Mouse (Mus musculus): ENCODE measurements around the gene Eaf2. TPM values are rescaled to one million over a fixed set of nuclear protein-coding genes. Genes with fewer than 3 reads are reported as not detected.

Gene Eaf2
- 0.38 and 1.3 TPM in 2 replicates for polyA plus RNA-seq (2016; fragmentation: Nextera tagmentation; extraction: Ambion mirVana)

DNA sequence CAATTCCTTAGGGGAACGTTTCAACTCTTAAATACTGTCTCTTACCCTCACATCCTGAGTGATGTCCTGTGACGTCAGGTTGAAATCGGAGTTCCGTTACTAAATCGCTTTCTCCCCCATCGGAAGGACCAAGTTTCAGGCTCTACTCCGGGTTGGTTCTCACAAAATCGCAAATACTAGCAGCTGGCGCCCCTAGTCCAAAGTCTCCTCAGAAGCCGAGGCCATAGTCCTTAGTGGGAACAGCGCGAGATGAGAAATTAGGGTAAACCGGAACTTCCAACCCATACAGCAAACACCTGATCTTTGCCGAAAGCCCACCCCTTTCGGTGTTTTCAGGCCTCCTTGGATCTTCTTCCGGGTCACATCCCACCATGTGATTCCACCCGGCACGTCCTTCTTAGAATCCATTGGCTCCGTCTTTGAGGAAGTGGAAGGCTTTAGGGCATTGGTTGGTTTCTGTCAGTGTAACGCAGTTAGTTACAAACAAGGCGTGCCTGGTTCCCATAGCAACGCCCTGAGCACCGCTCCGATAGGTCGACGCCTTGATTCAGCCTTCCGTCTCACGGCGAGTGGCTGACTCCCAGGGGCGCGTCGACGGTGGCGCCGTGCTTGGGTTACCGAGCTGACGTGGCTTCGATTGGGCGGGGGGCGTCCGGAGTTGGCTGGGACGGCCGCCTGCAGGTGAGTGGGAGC, at the start of gene Eaf2, which contains the start of gene Golgb1:
Eaf2 (minus strand) TSS at position 421 of the 693 bp plus-strand sequence.
Golgb1 (plus strand) TSS at position 558 of the 693 bp plus-strand sequence.
- H3K9me3 ChIP-seq: no peaks in the 10 kb centered on the region
- peak; percentile 99 for DNase-seq (ENCODE audit: low spot score)
- H3K4me3 ChIP-seq: peak within 1 kb of the TSS; percentile 97
- H3K36me3 ChIP-seq: peaks cover 18% of the 10 kb centered on the region
- H3K27ac ChIP-seq: peak within 1 kb of the TSS; percentile 93
- H3K27me3 ChIP-seq (ENCODE audit: insufficient read depth, poor library complexity, severe bottlenecking): no peaks in the 10 kb centered on the region
- peaks cover 13% of the 10 kb centered on the region for H3K4me1 ChIP-seq
- WGBS: under 1% methylated on average over 43 of the region's 43 CpGs

DNA sequence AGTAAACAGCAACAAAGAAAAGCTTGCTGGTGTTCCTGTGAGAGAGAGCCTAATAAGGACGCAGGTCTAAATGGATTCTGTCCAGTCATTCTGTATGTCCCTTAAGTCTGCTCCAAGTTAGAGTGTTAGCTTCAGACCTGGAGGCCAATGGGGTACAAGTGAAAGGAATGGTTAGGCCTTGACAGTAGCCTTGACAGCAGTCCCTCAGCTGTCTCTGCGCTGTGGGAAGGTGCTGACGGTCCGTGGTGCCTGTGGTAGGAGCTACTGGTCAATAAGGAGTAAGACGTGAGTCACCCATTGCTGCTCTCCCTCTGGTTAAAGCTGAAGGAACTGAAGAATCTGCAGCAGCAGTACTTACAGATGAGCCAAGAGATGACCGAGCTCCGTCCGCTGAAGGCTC, 49.5 kb upstream of the Eaf2 start:
- 89% methylated on average over 8 of the region's 8 CpGs for WGBS
- H3K9me3 ChIP-seq: no peaks in the 10 kb centered on the region
- no peak overlapping the region for H3K4me3 ChIP-seq
- no peak overlapping the region for H3K27ac ChIP-seq
- DNase-seq (ENCODE audit: low spot score): peak; percentile 52
- H3K36me3 ChIP-seq: peaks cover 75% of the 10 kb centered on the region
- H3K4me1 ChIP-seq: no peaks in the 10 kb centered on the region
- H3K27me3 ChIP-seq (ENCODE audit: insufficient read depth, poor library complexity, severe bottlenecking): no peaks in the 10 kb centered on the region

DNA sequence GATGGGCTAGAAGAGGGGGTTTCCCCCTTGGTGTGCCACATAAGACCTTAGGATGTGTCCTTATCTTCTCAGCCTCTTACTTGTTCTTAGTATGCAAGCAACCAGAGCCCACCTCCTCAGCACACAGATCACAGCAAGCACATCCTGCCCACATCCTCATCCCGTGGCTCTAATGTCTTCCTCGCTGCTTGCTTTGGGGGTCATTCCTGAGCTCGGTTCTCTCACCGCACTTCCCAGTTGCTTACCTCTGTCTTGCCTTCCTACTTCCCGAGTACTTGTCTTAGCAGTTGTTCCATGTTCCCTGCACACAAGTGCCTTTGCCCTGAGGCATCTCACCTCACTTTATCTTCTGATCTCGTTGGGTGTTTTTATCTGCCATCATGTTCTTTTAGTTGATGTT, 47.2 kb upstream of the Eaf2 start:
- H3K4me3 ChIP-seq: no peak overlapping the region
- 81% methylated on average over 6 of the region's 6 CpGs for WGBS
- no peaks in the 10 kb centered on the region for H3K4me1 ChIP-seq
- H3K9me3 ChIP-seq: no peaks in the 10 kb centered on the region
- H3K27ac ChIP-seq: no peak overlapping the region
- DNase-seq (ENCODE audit: low spot score): peak; percentile 63
- peaks cover 69% of the 10 kb centered on the region for H3K36me3 ChIP-seq
- no peaks in the 10 kb centered on the region for H3K27me3 ChIP-seq (ENCODE audit: insufficient read depth, poor library complexity, severe bottlenecking)

DNA sequence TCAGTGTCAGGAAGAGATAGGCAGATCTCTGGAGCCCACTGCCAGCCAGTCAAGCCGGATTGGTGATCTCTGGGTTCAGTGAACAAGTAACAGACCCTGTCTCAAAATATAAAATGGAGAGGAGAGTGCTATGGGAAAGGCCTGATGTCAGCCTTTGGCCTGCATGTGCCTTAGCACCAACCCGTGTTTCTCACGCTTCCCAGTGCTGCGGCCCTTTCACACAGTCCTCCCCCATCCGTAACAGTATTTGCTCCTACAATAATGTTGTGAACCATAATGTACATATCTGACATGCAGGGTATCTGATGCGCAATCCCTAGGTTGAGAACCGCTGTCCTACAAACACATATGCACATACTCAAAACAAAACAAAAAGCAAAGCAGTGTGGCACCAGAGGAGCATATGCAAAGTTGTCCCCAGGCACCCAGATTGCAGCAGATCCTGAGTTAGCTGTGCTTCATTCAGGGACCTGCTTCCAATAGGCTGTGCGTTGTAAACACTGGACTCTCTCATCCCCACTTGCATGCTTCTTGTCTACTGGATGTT, 46.3 kb upstream of the Eaf2 start:
- peaks cover 67% of the 10 kb centered on the region for H3K36me3 ChIP-seq
- no peaks in the 10 kb centered on the region for H3K9me3 ChIP-seq
- peak; percentile 52 for DNase-seq (ENCODE audit: low spot score)
- H3K27me3 ChIP-seq (ENCODE audit: insufficient read depth, poor library complexity, severe bottlenecking): no peaks in the 10 kb centered on the region
- 89% methylated on average over 8 of the region's 8 CpGs for WGBS
- no peaks in the 10 kb centered on the region for H3K4me1 ChIP-seq
- H3K4me3 ChIP-seq: no peak overlapping the region
- no peak overlapping the region for H3K27ac ChIP-seq

DNA sequence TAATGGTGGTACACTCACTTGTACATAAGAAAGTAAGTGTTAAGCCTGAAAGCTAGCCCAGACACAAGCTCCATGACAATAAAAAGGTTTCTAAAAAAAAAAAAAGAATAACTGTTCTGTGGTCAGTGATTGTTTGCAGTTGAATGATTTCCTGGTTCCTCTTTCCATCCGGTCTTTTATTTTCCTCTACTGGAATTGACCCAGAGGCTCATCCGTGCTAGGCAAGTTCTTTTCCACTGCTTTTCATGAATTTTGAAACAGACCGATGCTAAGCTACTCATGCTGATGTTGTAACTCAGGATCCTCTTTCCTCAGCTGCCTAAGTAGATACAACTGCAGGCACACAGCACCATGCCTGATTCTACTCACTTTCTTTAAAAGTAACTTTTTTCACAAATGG, 45.6 kb upstream of the Eaf2 start:
- Histone ChIP-seq H3K36me3 (peaks cover 67% of the 10 kb centered on the region), H3K4me1 (no peaks in the 10 kb centered on the region), H3K9me3 (no peaks in the 10 kb centered on the region), H3K27me3 (ENCODE audit: insufficient read depth, poor library complexity, severe bottlenecking) (no peaks in the 10 kb centered on the region), H3K4me3 (no peak overlapping the region), H3K27ac (no peak overlapping the region)
- DNase-seq (ENCODE audit: low spot score): peak; percentile 14
- WGBS: 80% methylated on average over 3 of the region's 3 CpGs

DNA sequence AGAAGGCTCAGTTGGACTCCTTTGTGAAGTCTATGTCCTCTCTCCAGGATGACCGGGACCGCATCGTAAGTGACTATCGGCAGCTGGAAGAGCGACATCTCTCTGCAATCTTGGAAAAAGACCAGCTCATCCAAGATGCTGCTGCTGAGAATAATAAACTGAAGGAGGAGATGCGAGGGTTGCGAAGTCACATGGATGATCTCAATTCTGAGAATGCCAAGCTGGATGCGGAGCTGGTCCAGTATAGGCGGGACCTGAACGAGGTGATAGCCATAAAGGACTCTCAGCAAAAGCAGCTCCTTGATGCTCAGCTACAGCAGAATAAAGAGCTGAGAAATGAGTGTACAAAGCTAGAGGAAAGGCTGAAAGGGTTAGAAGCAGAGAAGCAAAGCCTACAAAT, 43.7 kb upstream of the Eaf2 start:
- peaks cover 72% of the 10 kb centered on the region for H3K36me3 ChIP-seq

DNA sequence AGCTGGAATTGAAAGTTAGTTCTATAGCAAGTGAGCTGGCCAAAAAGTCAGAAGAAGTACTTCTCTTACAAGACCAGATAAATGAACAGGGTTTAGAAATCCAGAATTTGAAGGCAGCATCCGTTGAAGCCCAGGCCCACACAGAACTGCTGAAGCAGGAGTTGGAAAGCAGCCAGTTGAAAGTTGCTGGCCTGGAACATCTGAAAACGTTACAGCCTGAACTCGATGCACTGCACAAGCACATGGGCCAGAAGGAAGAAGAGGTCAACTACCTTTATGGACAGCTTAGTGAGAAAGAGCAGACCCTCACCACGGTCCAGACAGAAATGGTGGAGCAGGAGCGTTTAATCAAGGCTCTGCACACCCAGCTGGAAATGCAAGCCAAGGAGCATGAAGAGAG, 39.4 kb upstream of the Eaf2 start:
- Histone ChIP-seq H3K27me3 (ENCODE audit: insufficient read depth, poor library complexity, severe bottlenecking) (no peaks in the 10 kb centered on the region), H3K9me3 (no peaks in the 10 kb centered on the region), H3K4me3 (no peak overlapping the region), H3K27ac (no peak overlapping the region), H3K36me3 (peaks cover 79% of the 10 kb centered on the region), H3K4me1 (no peaks in the 10 kb centered on the region)
- WGBS: 89% methylated on average over 5 of the region's 5 CpGs
- DNase-seq (ENCODE audit: low spot score): no peak

More for the DNA sequence above, 43.7 kb upstream of the Eaf2 start:
- Histone ChIP-seq H3K4me1 (no peaks in the 10 kb centered on the region), H3K27me3 (ENCODE audit: insufficient read depth, poor library complexity, severe bottlenecking) (no peaks in the 10 kb centered on the region), H3K9me3 (no peaks in the 10 kb centered on the region), H3K27ac (no peak overlapping the region), H3K4me3 (no peak overlapping the region)
- DNase-seq (ENCODE audit: low spot score): peak; percentile 19
- 96% methylated on average over 10 of the region's 10 CpGs for WGBS

DNA sequence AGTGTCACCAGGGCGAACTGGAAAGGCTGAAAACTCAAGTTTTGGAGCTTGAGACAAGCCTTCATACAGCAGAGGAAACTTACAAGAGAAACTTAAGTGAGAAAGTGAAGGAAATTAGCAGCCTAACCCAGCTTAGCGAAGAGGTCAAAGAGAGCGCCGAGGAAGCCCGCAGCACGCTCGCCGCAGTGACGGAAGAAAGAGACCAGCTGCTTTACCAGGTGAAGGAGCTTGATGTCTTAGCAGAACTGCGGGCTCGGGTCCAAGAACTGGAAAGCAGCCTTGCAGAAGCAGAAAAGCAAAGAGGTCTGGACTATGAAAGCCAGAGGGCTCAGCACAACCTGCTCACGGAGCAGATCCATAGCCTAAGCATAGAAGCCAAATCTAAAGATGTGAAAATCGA, 37.5 kb upstream of the Eaf2 start:
- Histone ChIP-seq H3K4me1 (peaks cover 4% of the 10 kb centered on the region; the same call in 1 of the 2 replicates), H3K27me3 (ENCODE audit: insufficient read depth, poor library complexity, severe bottlenecking) (no peaks in the 10 kb centered on the region), H3K36me3 (peaks cover 77% of the 10 kb centered on the region), H3K9me3 (no peaks in the 10 kb centered on the region), H3K27ac (no peak overlapping the region), H3K4me3 (no peak overlapping the region)
- 94% methylated on average over 13 of the region's 13 CpGs for WGBS
- DNase-seq (ENCODE audit: low spot score): no peak

DNA sequence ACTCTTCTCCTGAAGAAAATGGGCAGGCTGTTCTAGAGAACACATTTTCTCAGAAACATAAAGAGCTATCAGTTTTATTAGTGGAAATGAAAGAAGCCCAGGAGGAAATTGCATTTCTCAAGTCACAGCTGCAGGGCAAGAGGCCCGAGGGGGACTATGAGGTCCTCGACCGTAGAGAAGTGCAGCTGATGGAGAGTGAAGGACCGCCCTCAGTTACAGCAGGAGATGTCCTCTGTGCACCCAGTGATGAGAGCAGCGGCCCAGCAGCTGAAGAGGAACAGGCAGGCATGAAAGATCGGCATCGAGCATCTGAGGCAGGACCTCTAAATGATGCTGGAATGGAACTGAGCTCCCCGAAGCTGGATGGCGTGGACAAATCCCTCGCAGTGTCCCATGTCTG, 37.1 kb upstream of the Eaf2 start:
- WGBS: 91% methylated on average over 10 of the region's 10 CpGs

DNA sequence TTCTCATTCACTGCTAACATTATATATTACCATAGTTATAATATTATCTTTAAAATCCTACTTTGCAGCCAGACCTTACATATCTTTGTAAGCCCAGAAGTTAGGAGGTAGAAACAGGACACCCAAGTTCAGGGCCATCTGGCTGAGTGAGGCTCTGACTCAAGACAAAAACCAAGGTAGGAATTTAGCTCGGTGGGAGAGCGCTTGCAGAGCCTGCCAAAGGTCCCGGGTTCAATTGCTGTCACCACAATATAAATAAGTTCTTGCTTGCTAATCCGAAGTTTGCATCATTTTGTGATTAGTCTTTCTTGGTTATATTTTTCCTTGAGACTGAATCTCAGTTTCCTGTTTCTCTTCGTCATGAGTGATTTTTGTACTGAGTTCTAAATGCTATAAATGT, 28.4 kb upstream of the Eaf2 start:
- no peak for DNase-seq (ENCODE audit: low spot score)
- peaks cover 67% of the 10 kb centered on the region for H3K36me3 ChIP-seq
- H3K27me3 ChIP-seq (ENCODE audit: insufficient read depth, poor library complexity, severe bottlenecking): no peaks in the 10 kb centered on the region
- no peaks in the 10 kb centered on the region for H3K9me3 ChIP-seq
- H3K4me1 ChIP-seq: no peaks in the 10 kb centered on the region
- no peak overlapping the region for H3K4me3 ChIP-seq
- WGBS: 91% methylated on average over 5 of the region's 5 CpGs
- H3K27ac ChIP-seq: no peak overlapping the region

More for the DNA sequence above, 37.1 kb upstream of the Eaf2 start:
- Histone ChIP-seq H3K9me3 (no peaks in the 10 kb centered on the region), H3K27ac (no peak overlapping the region), H3K4me3 (no peak overlapping the region), H3K36me3 (peaks cover 77% of the 10 kb centered on the region), H3K27me3 (ENCODE audit: insufficient read depth, poor library complexity, severe bottlenecking) (no peaks in the 10 kb centered on the region), H3K4me1 (peaks cover 4% of the 10 kb centered on the region; the same call in 1 of the 2 replicates)
- peak; percentile 72 for DNase-seq (ENCODE audit: low spot score)

DNA sequence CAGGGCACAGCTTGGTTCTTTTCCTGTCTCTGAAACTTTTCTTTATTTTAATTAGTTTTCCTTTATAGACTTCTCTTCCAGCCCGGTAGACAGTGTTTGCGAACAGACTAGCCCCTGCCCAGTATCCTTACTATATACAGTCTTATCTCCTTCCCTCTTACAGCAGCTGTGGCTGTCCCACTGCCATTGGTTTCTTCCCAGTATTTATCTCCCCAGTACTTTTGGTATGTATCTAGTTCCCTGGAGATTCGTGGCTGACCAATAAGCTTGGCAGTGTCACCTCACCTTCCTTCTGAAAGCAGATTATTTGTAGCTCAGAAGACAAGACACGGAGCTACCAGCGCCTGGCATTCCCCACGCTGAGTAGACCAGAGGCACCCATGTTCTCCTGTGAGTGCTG, 21.9 kb upstream of the Eaf2 start:
- Histone ChIP-seq H3K4me1 (no peaks in the 10 kb centered on the region), H3K9me3 (no peaks in the 10 kb centered on the region), H3K36me3 (peaks cover 92% of the 10 kb centered on the region), H3K4me3 (no peak overlapping the region), H3K27ac (no peak overlapping the region), H3K27me3 (ENCODE audit: insufficient read depth, poor library complexity, severe bottlenecking) (no peaks in the 10 kb centered on the region)
- 74% methylated on average over 6 of the region's 6 CpGs for WGBS
- no peak for DNase-seq (ENCODE audit: low spot score)

DNA sequence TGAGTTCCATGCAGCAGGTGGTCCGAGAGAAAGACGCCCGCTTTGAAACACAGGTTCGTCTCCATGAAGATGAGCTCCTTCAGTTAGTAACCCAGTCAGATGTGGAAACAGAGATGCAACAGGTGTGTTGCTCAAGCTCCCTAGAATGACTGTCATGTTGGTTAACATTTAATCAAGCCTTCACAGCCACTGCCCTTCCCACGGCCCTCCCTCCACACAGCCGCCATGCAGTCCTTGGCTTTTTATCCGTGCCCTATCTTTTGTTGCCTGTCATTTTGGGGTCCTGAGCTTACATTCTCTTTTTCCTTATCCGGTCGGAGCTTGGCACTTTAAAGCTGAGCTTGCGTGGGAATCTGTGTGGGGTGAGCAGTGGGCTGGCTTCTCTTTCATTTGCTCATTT, 18.5 kb upstream of the Eaf2 start:
- H3K27me3 ChIP-seq (ENCODE audit: insufficient read depth, poor library complexity, severe bottlenecking): no peaks in the 10 kb centered on the region
- 86% methylated on average over 10 of the region's 10 CpGs for WGBS
- no peaks in the 10 kb centered on the region for H3K9me3 ChIP-seq
- DNase-seq (ENCODE audit: low spot score): no peak
- no peaks in the 10 kb centered on the region for H3K4me1 ChIP-seq
- no peak overlapping the region for H3K4me3 ChIP-seq
- no peak overlapping the region for H3K27ac ChIP-seq
- H3K36me3 ChIP-seq: peaks cover 87% of the 10 kb centered on the region

DNA sequence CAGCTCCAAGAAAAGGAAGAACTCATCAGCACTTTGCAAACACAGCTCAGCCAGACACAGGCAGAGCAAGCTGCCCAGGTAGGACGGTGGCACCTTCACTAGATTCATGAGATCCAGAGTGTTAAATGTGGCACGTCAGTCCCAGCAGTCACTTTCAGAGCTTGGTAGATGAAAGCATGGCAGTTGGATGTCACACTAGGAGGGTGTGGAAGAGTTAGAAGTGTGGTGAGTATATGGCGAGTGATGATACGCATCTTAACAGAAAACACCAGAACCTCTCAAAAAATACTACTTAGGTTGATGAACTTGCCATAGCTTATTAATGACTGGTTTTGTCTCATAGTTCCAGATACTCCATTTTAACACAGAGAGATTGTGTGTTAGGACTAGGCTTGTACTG, 16.6 kb upstream of the Eaf2 start:
- no peak for DNase-seq (ENCODE audit: low spot score)
- Histone ChIP-seq H3K27me3 (ENCODE audit: insufficient read depth, poor library complexity, severe bottlenecking) (no peaks in the 10 kb centered on the region), H3K9me3 (no peaks in the 10 kb centered on the region), H3K4me1 (no peaks in the 10 kb centered on the region), H3K4me3 (no peak overlapping the region), H3K36me3 (peaks cover 83% of the 10 kb centered on the region), H3K27ac (no peak overlapping the region)
- 96% methylated on average over 4 of the region's 4 CpGs for WGBS
